Mouse (Mus musculus) hindbrain, embryonic 13.5 days (tissue): ENCODE results near the gene Lrrtm4. TPM values are rescaled to one million over a fixed set of nuclear protein-coding genes. Genes with fewer than 3 reads are reported as not detected.

Source experiments
- ATAC-seq: fragments of 200-750 bp; cut with Nextera tagmentation; 2 replicates; pipeline ENCODE4 v1.8.0; 2017; ENCODE audit warnings: moderate TSS enrichment; ENCODE audit not compliant: low FRiP score
- H3K27ac ChIP-seq: fragments of 300-500 bp; sonication (generic); 2 replicates; pipeline ENCODE4 v1.5.1; 2015; ENCODE audit warnings: inconsistent platforms, mild to moderate bottlenecking, moderate library complexity
- H3K27me3 ChIP-seq: fragments of 300-500 bp; sonication (generic); 2 replicates; pipeline ENCODE4 v1.6.1; 2015; ENCODE audit warnings: mild to moderate bottlenecking, inconsistent platforms
- H3K36me3 ChIP-seq: fragments of 300-500 bp; sonication (generic); 2 replicates; pipeline ENCODE4 v1.6.1; 2015; ENCODE audit warnings: mild to moderate bottlenecking, inconsistent platforms
- H3K4me1 ChIP-seq: fragments of 300-500 bp; sonication (generic); replicated peaks from 2 replicates; pipeline ENCODE4 v1.6.1; 2015; ENCODE audit warnings: inconsistent platforms
- H3K4me2 ChIP-seq: fragments of 300-500 bp; sonication (generic); 2 replicates; pipeline ENCODE4 v1.6.1; 2015; ENCODE audit warnings: inconsistent platforms, mild to moderate bottlenecking, moderate library complexity
- H3K4me3 ChIP-seq: fragments of 300-500 bp; sonication (generic); 2 replicates; pipeline ENCODE4 v1.5.1; 2015; ENCODE audit warnings: mild to moderate bottlenecking, inconsistent platforms
- H3K9ac ChIP-seq: fragments of 300-500 bp; sonication (generic); 2 replicates; pipeline ENCODE4 v1.6.1; 2015; ENCODE audit warnings: mild to moderate bottlenecking, inconsistent platforms
- H3K9me3 ChIP-seq: fragments of 300-500 bp; sonication (generic); 2 replicates; pipeline ENCODE4 v1.6.1; 2016; ENCODE audit warnings: inconsistent platforms
- WGBS: fragments of 180-500 bp; shearing (Covaris S2); methylation state at CpG from one replicate; pipeline ENCODE4 v1.1.7; 2015; 5-methylcytosine and 5-hydroxymethylcytosine counted together
- polyA plus RNA-seq: library from polyadenylated mRNA; unstranded; fragments of >200 nt; fragmentation: Nextera tagmentation; extraction: Ambion mirVana; gene quantifications from 2 replicates; pipeline ENCODE4 v1.2.1, GENCODE M21; 2015

The Lrrtm4 gene
- polyA plus RNA-seq, 1 experiment from 2014 or later = 12.8 TPM

- no peaks in the 10 kb centered on the region for H3K36me3 ChIP-seq
- H3K27me3 ChIP-seq = no peaks in the 10 kb centered on the region
- H3K9ac ChIP-seq = no peak overlapping the region
- H3K9me3 ChIP-seq = no peaks in the 10 kb centered on the region
- no peak overlapping the region for H3K4me3 ChIP-seq
- H3K4me2 ChIP-seq = no peak overlapping the region
- no peak overlapping the region for H3K27ac ChIP-seq
- no peak for ATAC-seq
- 85% methylated on average over 5 of the region's 5 CpGs for WGBS
- no peaks in the 10 kb centered on the region for H3K4me1 ChIP-seq
Measured at GRCm38 (mm10) chr6:80823753-80824152, 805.1 kb downstream of the Lrrtm4 start.

- WGBS = 90% methylated on average over 2 of the region's 2 CpGs
- Histone ChIP-seq H3K36me3 (no peaks in the 10 kb centered on the region), H3K4me3 (no peak overlapping the region), H3K27me3 (no peaks in the 10 kb centered on the region), H3K9ac (no peak overlapping the region), H3K9me3 (no peaks in the 10 kb centered on the region), H3K4me1 (no peaks in the 10 kb centered on the region), H3K4me2 (no peak overlapping the region), H3K27ac (no peak overlapping the region)
- no peak for ATAC-seq
Measured at GRCm38 (mm10) chr6:80839784-80840183, 821.1 kb downstream of the Lrrtm4 start.

- Histone ChIP-seq H3K4me2 (no peak overlapping the region), H3K9ac (no peak overlapping the region), H3K36me3 (no peaks in the 10 kb centered on the region), H3K27ac (no peak overlapping the region), H3K9me3 (no peaks in the 10 kb centered on the region), H3K27me3 (no peaks in the 10 kb centered on the region), H3K4me3 (no peak overlapping the region), H3K4me1 (no peaks in the 10 kb centered on the region)
- 72% methylated on average over 6 of the region's 6 CpGs for WGBS
- ATAC-seq = no peak
Measured at GRCm38 (mm10) chr6:80845294-80845693, 826.6 kb downstream of the Lrrtm4 start.

GRCm38 (mm10) chr6:80856910-80857543 is 838.4 kb downstream of the Lrrtm4 start:
- no peaks in the 10 kb centered on the region for H3K36me3 ChIP-seq
- peak overlapping the region; percentile 18; the same call in 1 of the 2 replicates for H3K4me3 ChIP-seq
- H3K27me3 ChIP-seq = no peaks in the 10 kb centered on the region
- H3K9me3 ChIP-seq = no peaks in the 10 kb centered on the region
- H3K4me2 ChIP-seq = peak overlapping the region; percentile 38
- no peaks in the 10 kb centered on the region for H3K4me1 ChIP-seq
- ATAC-seq = peak; percentile 71; the same call in 1 of the 2 replicates
- peak overlapping the region; percentile 27; the same call in 1 of the 2 replicates for H3K27ac ChIP-seq
- H3K9ac ChIP-seq = peak overlapping the region; percentile 35; the same call in 1 of the 2 replicates
- WGBS = 49% methylated on average over 13 of the region's 13 CpGs

Other genes with a start within 250 kb of the Lrrtm4 start
- not detected in 2 replicates for gene Gm20594, start 201.0 kb upstream of the Lrrtm4 start, polyA plus RNA-seq